Mouse (Mus musculus) liver, embryonic 11.5 days (tissue): ENCODE results near the gene Rap1a. TPM values are rescaled to one million over a fixed set of nuclear protein-coding genes. Genes with fewer than 3 reads are reported as not detected.
A peak's percentile ranks its signal among the peaks of the same experiment; 100 is the strongest.

Source experiments
- ATAC-seq: fragments of 200-750 bp; cut with Nextera tagmentation; replicated peaks from 2 replicates; pipeline ENCODE4 v1.8.0; 2017; ENCODE audit warnings: moderate number of reproducible peaks, mild to moderate bottlenecking, moderate TSS enrichment, moderate library complexity; ENCODE audit not compliant: low FRiP score
- DNase-seq: peaks from one replicate; pipeline ENCODE4 v3.0.0-alpha.2; 2017; ENCODE audit warnings: low spot score
- H3K27ac ChIP-seq: fragments of 300-500 bp; sonication (generic); 2 replicates; pipeline ENCODE4 v1.5.1; 2014; ENCODE audit warnings: mild to moderate bottlenecking, low read depth, low read length, control low read depth
- H3K27me3 ChIP-seq: fragments of 300-500 bp; sonication (generic); replicated peaks from 2 replicates; pipeline ENCODE4 v1.6.1; 2014; ENCODE audit warnings: low read length, mixed read lengths; ENCODE audit not compliant: control insufficient read depth, insufficient read depth
- H3K36me3 ChIP-seq: fragments of 300-500 bp; sonication (generic); 2 replicates; pipeline ENCODE4 v1.6.1; 2014; ENCODE audit warnings: mild to moderate bottlenecking, low read length, moderate library complexity, mixed read lengths; ENCODE audit not compliant: control insufficient read depth, insufficient read depth
- H3K4me1 ChIP-seq: fragments of 300-500 bp; sonication (generic); replicated peaks from 2 replicates; pipeline ENCODE4 v1.6.1; 2014; ENCODE audit warnings: low read length, mixed read lengths; ENCODE audit not compliant: control insufficient read depth, insufficient read depth
- H3K4me2 ChIP-seq: fragments of 300-500 bp; sonication (generic); 2 replicates; pipeline ENCODE4 v1.6.1; 2014; ENCODE audit warnings: mild to moderate bottlenecking, control low read depth, moderate library complexity
- H3K4me3 ChIP-seq: fragments of 300-500 bp; sonication (generic); 2 replicates; pipeline ENCODE4 v1.5.1; 2014; ENCODE audit warnings: low read depth, low read length, control low read depth
- H3K9ac ChIP-seq: fragments of 300-500 bp; sonication (generic); 2 replicates; pipeline ENCODE4 v1.6.1; 2014; ENCODE audit warnings: low read depth, low read length, control low read depth
- H3K9me3 ChIP-seq: fragments of 300-500 bp; sonication (generic); 2 replicates; pipeline ENCODE4 v1.6.1; 2016; ENCODE audit warnings: low read length, inconsistent platforms, mixed read lengths; ENCODE audit not compliant: control insufficient read depth
- WGBS: fragments of 180-500 bp; shearing (Covaris S2); extraction: QIAGEN DNeasy Blood & Tissue Kit; methylation state at CpG from one replicate; pipeline ENCODE4 v1.1.7; 2014; 5-methylcytosine and 5-hydroxymethylcytosine counted together
- polyA plus RNA-seq: library from polyadenylated mRNA; unstranded; fragments of >200 nt; fragmentation: Nextera tagmentation; extraction: Ambion mirVana; gene quantifications from 2 replicates; pipeline ENCODE4 v1.2.1, GENCODE M21; 2014

Gene Rap1a
- polyA plus RNA-seq, 1 experiment from 2014 or later, result 114 TPM

DNA sequence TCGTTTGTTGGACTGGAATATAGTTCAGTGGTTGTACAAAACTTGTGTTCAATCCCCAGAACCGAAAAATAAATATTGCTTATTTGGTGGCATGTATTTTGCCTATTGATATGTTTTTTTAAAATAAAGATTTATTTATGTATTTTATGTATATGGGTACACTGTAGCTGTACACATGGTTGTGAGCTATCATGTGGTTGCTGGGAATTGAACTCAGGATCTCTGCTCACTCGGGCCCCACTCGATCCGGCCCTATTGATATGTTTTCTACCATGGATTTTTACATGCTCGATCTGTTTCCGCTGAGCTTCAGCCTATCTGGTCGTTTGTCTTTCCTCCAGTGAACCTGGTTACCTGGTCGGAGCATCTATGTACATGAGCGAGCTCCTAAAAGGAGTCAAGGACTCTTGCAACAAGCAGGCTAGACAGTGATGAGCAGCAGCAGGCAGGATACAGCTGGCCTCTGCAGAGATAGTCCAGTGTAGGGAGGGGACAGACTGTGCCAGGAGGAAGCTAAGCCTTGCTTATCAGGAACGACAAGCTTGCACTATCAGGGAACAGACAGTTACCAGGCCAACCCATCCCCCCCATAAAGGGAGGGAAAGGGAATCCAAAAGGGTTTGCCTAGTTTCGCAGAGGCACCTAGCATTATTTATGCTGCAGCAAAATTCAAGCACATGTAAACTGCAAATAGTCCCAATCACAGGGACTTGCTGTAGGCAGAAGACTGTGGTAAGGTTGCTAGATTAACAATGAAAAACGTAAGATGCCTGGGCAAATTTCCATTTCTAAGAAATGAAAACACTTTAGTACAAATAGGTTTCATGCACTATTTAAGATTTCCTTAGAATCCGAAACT lies 7.3 kb upstream of the Rap1a start:
- H3K27me3 ChIP-seq, result no peaks in the 10 kb centered on the region
- no peaks in the 10 kb centered on the region for H3K9me3 ChIP-seq
- DNase-seq (peak; percentile 76), ATAC-seq (peak; percentile 100)
- H3K36me3 ChIP-seq, result no peaks in the 10 kb centered on the region
- H3K4me2 ChIP-seq, result peak overlapping the region; percentile 62
- H3K27ac ChIP-seq, result peak overlapping the region; percentile 87
- 22% methylated on average over 14 of the region's 14 CpGs for WGBS
- H3K4me1 ChIP-seq, result peaks cover 40% of the 10 kb centered on the region
- H3K9ac ChIP-seq, result peak overlapping the region; percentile 39; the same call in 1 of the 2 replicates
- H3K4me3 ChIP-seq, result peak overlapping the region; percentile 22; the same call in 1 of the 2 replicates

DNA sequence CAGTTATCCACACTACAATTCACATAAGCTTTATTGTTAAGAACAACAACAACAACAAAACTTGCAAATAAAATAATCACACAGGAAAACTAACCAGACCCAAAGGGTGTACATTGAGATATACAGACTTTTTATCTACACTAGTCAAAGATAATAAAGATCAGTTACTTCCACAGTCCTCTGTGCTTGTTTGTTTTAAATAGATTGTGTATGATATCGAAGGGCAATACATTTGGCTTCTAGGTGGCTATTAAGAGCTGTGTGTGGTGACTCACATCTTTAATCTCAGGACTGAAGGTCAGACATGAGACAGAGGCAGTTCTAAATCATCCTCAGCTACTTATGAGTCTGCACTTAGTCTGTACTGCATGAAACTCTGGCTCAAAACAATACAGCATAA lies 6.5 kb upstream of the Rap1a start:
- DNase-seq (no peak), ATAC-seq (peak; percentile 27; the same call in 1 of the 2 replicates)
- peak overlapping the region; percentile 87 for H3K27ac ChIP-seq
- no peaks in the 10 kb centered on the region for H3K9me3 ChIP-seq
- no peak overlapping the region for H3K9ac ChIP-seq
- no peaks in the 10 kb centered on the region for H3K27me3 ChIP-seq
- no peak overlapping the region for H3K4me3 ChIP-seq
- peak overlapping the region; percentile 62 for H3K4me2 ChIP-seq
- H3K36me3 ChIP-seq, result no peaks in the 10 kb centered on the region
- 31% methylated on average over 1 of the region's 1 CpGs for WGBS
- peaks cover 46% of the 10 kb centered on the region for H3K4me1 ChIP-seq

DNA sequence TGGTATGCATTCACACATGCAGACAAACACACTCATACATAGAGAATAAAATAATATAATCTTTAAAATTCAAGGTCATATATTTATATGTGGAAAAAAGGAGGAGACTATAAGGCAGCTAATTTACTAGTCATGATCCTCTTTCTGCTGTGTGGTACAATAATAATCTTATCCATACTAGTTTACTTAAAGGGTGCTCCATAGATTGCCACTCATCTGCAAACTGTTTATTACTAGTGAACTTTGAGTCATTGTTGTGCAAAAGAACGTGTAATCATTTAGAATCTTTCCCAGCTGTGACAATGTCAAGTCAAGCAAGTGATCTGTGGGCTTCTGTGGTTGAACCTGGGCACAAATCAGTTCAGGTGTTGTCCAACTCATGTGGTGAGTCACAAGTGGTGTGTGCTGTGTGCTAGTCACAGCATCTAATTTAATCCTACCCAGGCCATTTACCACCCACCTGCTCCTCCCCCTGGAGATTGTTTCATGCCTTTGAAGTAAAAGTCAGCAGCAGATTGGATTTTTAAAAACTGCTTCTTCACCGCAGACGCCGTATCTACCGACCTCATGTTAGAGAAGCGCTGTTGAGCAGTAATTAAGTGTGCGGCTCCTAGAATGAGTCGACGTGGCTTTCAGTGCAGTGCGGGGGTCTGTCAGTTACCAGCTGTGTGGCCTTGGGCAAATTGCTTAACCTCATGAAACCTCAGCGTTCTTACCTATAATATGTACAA lies 5.5 kb upstream of the Rap1a start:
- ATAC-seq, result no peak
- no peaks in the 10 kb centered on the region for H3K27me3 ChIP-seq
- no peak overlapping the region for H3K9ac ChIP-seq
- H3K9me3 ChIP-seq, result no peaks in the 10 kb centered on the region
- no peak overlapping the region for H3K4me3 ChIP-seq
- no peak overlapping the region for H3K4me2 ChIP-seq
- H3K36me3 ChIP-seq, result no peaks in the 10 kb centered on the region
- no peak for DNase-seq
- no peak overlapping the region for H3K27ac ChIP-seq
- WGBS, result 64% methylated on average over 11 of the region's 11 CpGs
- peaks cover 52% of the 10 kb centered on the region for H3K4me1 ChIP-seq

DNA sequence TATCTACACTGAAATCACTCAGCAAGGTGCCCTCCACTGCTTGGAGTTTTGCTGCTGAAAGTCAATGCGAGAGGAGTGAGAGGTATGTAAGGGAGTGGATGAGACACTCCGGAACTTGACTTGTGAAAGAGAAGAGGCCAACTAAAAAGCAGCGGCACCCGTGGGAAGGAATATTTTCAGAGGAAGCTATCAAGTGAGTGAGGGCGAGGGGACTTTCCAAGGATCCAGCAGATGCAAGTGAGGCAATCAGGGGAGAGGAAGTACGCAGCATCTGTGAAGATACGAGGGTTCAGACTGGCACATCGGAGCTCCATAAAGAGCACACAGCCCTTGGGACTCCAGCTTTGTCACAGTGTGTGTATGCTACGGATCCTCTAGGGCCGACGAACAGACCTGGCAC lies 2.5 kb upstream of the Rap1a start:
- Histone ChIP-seq H3K4me1 (peaks cover 51% of the 10 kb centered on the region), H3K27ac (no peak overlapping the region), H3K27me3 (no peaks in the 10 kb centered on the region), H3K4me3 (no peak overlapping the region), H3K4me2 (no peak overlapping the region), H3K9me3 (no peaks in the 10 kb centered on the region), H3K36me3 (no peaks in the 10 kb centered on the region), H3K9ac (peak overlapping the region; percentile 8; the same call in 1 of the 2 replicates)
- DNase-seq (no peak), ATAC-seq (no peak)
- 64% methylated on average over 11 of the region's 11 CpGs for WGBS

DNA sequence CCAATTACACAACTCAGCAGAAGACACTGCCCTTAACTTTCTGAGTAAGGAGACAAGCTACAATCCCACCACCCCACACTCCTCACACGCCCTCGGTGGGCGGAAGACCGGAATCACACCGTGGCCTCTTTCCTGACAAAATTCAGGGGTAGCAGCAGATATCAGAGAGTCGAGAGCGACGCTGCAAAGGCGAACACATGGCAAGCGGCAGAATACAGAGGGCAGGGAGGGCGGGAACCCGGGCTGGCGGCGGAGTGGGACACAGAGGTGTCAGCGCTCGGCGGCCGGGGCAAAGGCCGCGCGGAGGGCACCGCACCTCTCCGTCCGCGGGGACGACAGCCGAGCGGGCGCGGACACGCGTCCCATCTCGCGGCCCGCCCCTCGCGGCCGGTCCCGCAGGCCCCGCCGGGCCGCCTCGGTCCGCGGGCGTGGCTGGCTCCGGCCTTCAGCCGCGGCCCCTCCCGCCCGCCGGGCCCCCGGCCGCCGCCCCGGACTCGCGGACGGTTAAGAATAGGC lies 403 bp downstream of the Rap1a start:
- peak overlapping the region; percentile 88 for H3K4me2 ChIP-seq
- peak overlapping the region; percentile 92 for H3K27ac ChIP-seq
- DNase-seq, result peak; percentile 66
- under 1% methylated on average over 54 of the region's 59 CpGs for WGBS
- peaks cover 47% of the 10 kb centered on the region for H3K4me1 ChIP-seq
- H3K27me3 ChIP-seq, result no peaks in the 10 kb centered on the region
- H3K9me3 ChIP-seq, result no peaks in the 10 kb centered on the region
- peak; percentile 72 for ATAC-seq
- H3K4me3 ChIP-seq, result peak overlapping the region; percentile 95
- H3K9ac ChIP-seq, result peak overlapping the region; percentile 92
- no peaks in the 10 kb centered on the region for H3K36me3 ChIP-seq

DNA sequence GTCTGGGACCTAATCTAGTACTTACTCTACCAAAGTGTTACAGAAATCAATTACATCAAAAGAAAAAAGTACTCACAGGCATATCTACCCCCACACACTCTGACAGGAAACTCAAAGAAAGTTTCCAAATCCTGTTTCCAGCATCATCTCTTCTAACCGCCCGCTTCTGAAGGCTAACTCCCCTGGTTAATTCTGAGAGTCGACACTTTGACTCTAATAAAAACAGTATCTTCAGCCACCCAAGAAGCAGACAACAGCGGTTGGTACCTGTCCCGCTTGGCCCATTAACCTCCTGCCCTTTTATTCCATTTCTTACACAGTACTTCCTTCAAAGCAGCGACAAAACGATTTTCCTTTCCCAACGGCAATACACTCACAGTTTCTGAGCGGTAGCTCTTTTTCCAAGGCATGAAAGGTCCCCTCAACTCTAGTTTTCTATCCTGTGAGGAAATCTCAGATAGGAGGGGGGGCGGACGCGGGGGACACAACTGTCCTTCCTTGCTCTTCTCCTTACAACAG lies 921 bp downstream of the Rap1a start:
- ATAC-seq (no peak), DNase-seq (no peak)
- Histone ChIP-seq H3K4me2 (peak overlapping the region; percentile 88), H3K27ac (peak overlapping the region; percentile 92), H3K27me3 (no peaks in the 10 kb centered on the region), H3K9ac (peak overlapping the region; percentile 92), H3K4me1 (peaks cover 47% of the 10 kb centered on the region), H3K36me3 (no peaks in the 10 kb centered on the region), H3K9me3 (no peaks in the 10 kb centered on the region), H3K4me3 (peak overlapping the region; percentile 95)
- WGBS, result 1% methylated on average over 12 of the region's 12 CpGs

DNA sequence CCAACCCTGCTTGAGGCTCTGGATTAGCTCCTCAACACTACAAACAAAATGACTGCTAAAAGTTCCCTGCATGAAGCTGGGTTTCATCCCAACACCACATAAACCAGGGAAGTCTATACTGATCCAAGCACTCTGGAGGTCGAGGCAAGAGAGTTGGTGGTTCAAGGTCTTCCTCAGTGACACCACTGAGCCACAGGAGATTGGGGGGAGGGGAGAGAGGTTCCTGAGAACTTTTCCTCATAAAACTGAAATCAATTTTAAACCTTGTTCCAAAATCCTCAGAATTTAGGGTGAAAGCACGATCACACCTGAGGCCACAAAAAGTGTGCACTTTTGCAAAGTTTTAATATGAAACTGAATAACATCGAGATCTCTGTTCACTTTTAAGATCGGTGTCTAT lies 1.8 kb downstream of the Rap1a start:
- no peaks in the 10 kb centered on the region for H3K9me3 ChIP-seq
- H3K36me3 ChIP-seq, result no peaks in the 10 kb centered on the region
- peak overlapping the region; percentile 37; the same call in 1 of the 2 replicates for H3K9ac ChIP-seq
- peaks cover 44% of the 10 kb centered on the region for H3K4me1 ChIP-seq
- ATAC-seq, result no peak
- peak overlapping the region; percentile 95 for H3K4me3 ChIP-seq
- 43% methylated on average over 4 of the region's 4 CpGs for WGBS
- H3K27me3 ChIP-seq, result no peaks in the 10 kb centered on the region
- DNase-seq, result no peak
- peak overlapping the region; percentile 88 for H3K4me2 ChIP-seq
- H3K27ac ChIP-seq, result no peak overlapping the region

DNA sequence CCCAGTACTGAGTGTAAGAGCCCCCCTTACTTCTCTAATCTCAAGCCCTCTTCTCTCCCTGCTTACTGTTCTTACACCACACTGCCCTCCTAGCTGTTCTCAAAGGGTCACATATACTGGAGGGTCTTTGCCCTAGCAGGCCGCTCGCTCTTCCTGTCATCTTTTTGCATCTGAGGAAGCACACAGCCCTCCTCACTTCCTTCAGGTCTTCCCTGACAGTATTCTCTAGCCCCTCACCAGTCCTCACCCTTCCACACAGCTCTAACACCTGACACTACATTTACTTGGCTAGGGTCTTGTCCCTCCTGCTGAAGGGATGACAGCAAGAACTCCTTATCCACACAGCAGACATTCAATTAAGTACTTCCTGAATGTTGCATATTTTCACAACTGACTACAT lies 2.4 kb downstream of the Rap1a start:
- WGBS, result 33% methylated on average over 2 of the region's 2 CpGs
- Histone ChIP-seq H3K27me3 (no peaks in the 10 kb centered on the region), H3K4me1 (peaks cover 42% of the 10 kb centered on the region), H3K36me3 (no peaks in the 10 kb centered on the region), H3K9me3 (no peaks in the 10 kb centered on the region), H3K27ac (0 out of 2 replicates have a peak overlapping the region, but pooled peaks have one; percentile 21), H3K4me2 (peak overlapping the region; percentile 88), H3K9ac (peak overlapping the region; percentile 38), H3K4me3 (peak overlapping the region; percentile 95)
- no peak for ATAC-seq
- no peak for DNase-seq
